Mouse (Mus musculus) mesoderm, embryonic 11.5 days (tissue): ENCODE data around the gene Dmap1.

Source experiments
- DNase-seq: peaks from one replicate; pipeline ENCODE4 v3.0.0-alpha.2; 2012; ENCODE audit warnings: low read depth, low spot score

Gene Dmap1

GRCm38 (mm10) chr4:117656961-117657360 lies 25.1 kb downstream of the Dmap1 start:
- DNase-seq: no peak

- DNase-seq: peak; percentile 60
Measured at GRCm38 (mm10) chr4:117655500-117655863, 26.6 kb downstream of the Dmap1 start.

GRCm38 (mm10) chr4:117654703-117655499 lies 27.2 kb downstream of the Dmap1 start:
- no peak for DNase-seq

GRCm38 (mm10) chr4:117654016-117654702 lies 27.9 kb downstream of the Dmap1 start:
- DNase-seq: no peak

GRCm38 (mm10) chr4:117652727-117653126 lies 29.3 kb downstream of the Dmap1 start:
- DNase-seq: no peak

- DNase-seq: no peak
Measured at GRCm38 (mm10) chr4:117651626-117652101, 30.4 kb downstream of the Dmap1 start.

GRCm38 (mm10) chr4:117646926-117647755 lies 34.9 kb downstream of the Dmap1 start:
- DNase-seq: no peak

GRCm38 (mm10) chr4:117646496-117646895 lies 35.6 kb downstream of the Dmap1 start:
- DNase-seq: no peak

GRCm38 (mm10) chr4:117645859-117646258 lies 36.2 kb downstream of the Dmap1 start:
- DNase-seq: no peak

GRCm38 (mm10) chr4:117645031-117645435 lies 37.0 kb downstream of the Dmap1 start:
- DNase-seq: no peak

GRCm38 (mm10) chr4:117641804-117642203 lies 40.3 kb downstream of the Dmap1 start:
- no peak for DNase-seq

- DNase-seq: no peak
Measured at GRCm38 (mm10) chr4:117640925-117641703, 41.0 kb downstream of the Dmap1 start.

GRCm38 (mm10) chr4:117636891-117637613 lies 45.0 kb downstream of the Dmap1 start:
- no peak for DNase-seq

- no peak for DNase-seq
Measured at GRCm38 (mm10) chr4:117636152-117636551, 45.9 kb downstream of the Dmap1 start.

GRCm38 (mm10) chr4:117634642-117635041 lies 47.4 kb downstream of the Dmap1 start:
- no peak for DNase-seq

- DNase-seq: no peak
Measured at GRCm38 (mm10) chr4:117633527-117633926, 48.5 kb downstream of the Dmap1 start.

- no peak for DNase-seq
Measured at GRCm38 (mm10) chr4:117630053-117630670, 51.9 kb downstream of the Dmap1 start.

GRCm38 (mm10) chr4:117628464-117628863 lies 53.6 kb downstream of the Dmap1 start:
- no peak for DNase-seq
